Mouse (Mus musculus) intestine, embryonic 14.5 days (tissue): Measurements from ENCODE around the gene Kif23. TPM values are rescaled to one million over a fixed set of nuclear protein-coding genes. Genes with fewer than 3 reads are reported as not detected.
A peak's percentile ranks its signal among the peaks of the same experiment; 100 is the strongest.

Experiments
- ATAC-seq: fragments of 200-750 bp; cut with Nextera tagmentation; replicated peaks from 2 replicates; pipeline ENCODE4 v1.8.0; 2017; ENCODE audit warnings: low read depth, moderate number of reproducible peaks, moderate TSS enrichment, moderate library complexity; ENCODE audit not compliant: low FRiP score, low TSS enrichment
- DNase-seq: peaks from one replicate; pipeline ENCODE4 v3.0.0-alpha.2; 2018; ENCODE audit warnings: low spot score
- H3K27ac ChIP-seq: fragments of 300-500 bp; sonication (generic); 2 replicates; pipeline ENCODE4 v1.5.1; 2014; ENCODE audit warnings: low read depth, mild to moderate bottlenecking, control low read depth
- H3K27me3 ChIP-seq: fragments of 300-500 bp; sonication (generic); replicated peaks from 2 replicates; pipeline ENCODE4 v1.6.1; 2014; ENCODE audit warnings: low read length, control low read depth; ENCODE audit not compliant: control insufficient read depth, insufficient read depth
- H3K36me3 ChIP-seq: fragments of 300-500 bp; sonication (generic); 2 replicates; pipeline ENCODE4 v1.6.1; 2014; ENCODE audit warnings: low read length, control low read depth; ENCODE audit not compliant: control insufficient read depth, insufficient read depth
- H3K4me1 ChIP-seq: fragments of 300-500 bp; sonication (generic); replicated peaks from 2 replicates; pipeline ENCODE4 v1.6.1; 2014; ENCODE audit warnings: low read length, control low read depth, mixed read lengths; ENCODE audit not compliant: control insufficient read depth, insufficient read depth
- H3K4me2 ChIP-seq: fragments of 300-500 bp; sonication (generic); 2 replicates; pipeline ENCODE4 v1.6.1; 2014; ENCODE audit warnings: low read length
- H3K4me3 ChIP-seq: fragments of 300-500 bp; sonication (generic); 2 replicates; pipeline ENCODE4 v1.5.1; 2014; ENCODE audit warnings: low read depth, low read length, control low read depth, mixed read lengths
- H3K9ac ChIP-seq: fragments of 300-500 bp; sonication (generic); 2 replicates; pipeline ENCODE4 v1.6.1; 2014; ENCODE audit warnings: mild to moderate bottlenecking, low read length
- H3K9me3 ChIP-seq: fragments of 300-500 bp; sonication (generic); 2 replicates; pipeline ENCODE4 v1.6.1; 2016; ENCODE audit warnings: low read length, control low read depth; ENCODE audit not compliant: control insufficient read depth
- WGBS: fragments of 180-500 bp; shearing (Covaris S2); extraction: QIAGEN DNeasy Blood & Tissue Kit; methylation state at CpG from one replicate; pipeline ENCODE4 v1.1.7; 2014; 5-methylcytosine and 5-hydroxymethylcytosine counted together
- polyA plus RNA-seq: library from polyadenylated mRNA; unstranded; fragments of >200 nt; fragmentation: Nextera tagmentation; extraction: Ambion mirVana; gene quantifications from 2 replicates; pipeline ENCODE4 v1.2.1, GENCODE M21; 2014

Kif23 gene
- polyA plus RNA-seq, 1 experiment from 2014 or later = 115 TPM

DNA sequence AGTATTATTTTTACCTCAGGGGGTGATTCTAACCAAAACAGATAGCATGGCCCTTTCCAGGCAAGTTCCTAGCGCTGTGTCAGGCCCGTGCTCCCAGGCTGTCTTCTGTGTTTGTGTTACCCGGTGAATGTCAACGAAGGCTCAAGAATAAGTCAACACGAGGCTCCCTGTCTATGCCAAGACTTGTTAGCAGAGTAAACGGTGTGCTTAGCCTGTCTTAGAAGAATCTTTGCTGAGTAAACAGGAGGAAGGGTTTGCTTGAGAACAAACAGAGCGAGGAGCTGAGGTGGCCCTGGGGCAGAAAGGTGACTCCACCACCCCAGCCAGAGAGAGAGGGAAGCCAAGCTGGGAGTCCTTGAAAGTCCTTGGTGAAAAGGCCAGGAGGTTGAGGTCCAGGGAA, 42.4 kb downstream of the Kif23 start:
- Histone ChIP-seq H3K4me1 (peaks cover 9% of the 10 kb centered on the region), H3K9me3 (no peaks in the 10 kb centered on the region), H3K27ac (peak overlapping the region; percentile 34; the same call in 1 of the 2 replicates), H3K4me2 (no peak overlapping the region), H3K36me3 (no peaks in the 10 kb centered on the region), H3K27me3 (peaks cover 7% of the 10 kb centered on the region; the same call in 1 of the 2 replicates), H3K9ac (no peak overlapping the region), H3K4me3 (no peak overlapping the region)
- DNase-seq = no peak
- WGBS = 13% methylated on average over 7 of the region's 7 CpGs
- ATAC-seq = no peak

- Histone ChIP-seq H3K27me3 (peaks cover 7% of the 10 kb centered on the region; the same call in 1 of the 2 replicates), H3K9ac (no peak overlapping the region), H3K4me1 (peaks cover 9% of the 10 kb centered on the region), H3K4me2 (no peak overlapping the region), H3K36me3 (no peaks in the 10 kb centered on the region), H3K27ac (no peak overlapping the region), H3K9me3 (no peaks in the 10 kb centered on the region), H3K4me3 (no peak overlapping the region)
- no peak for ATAC-seq
- no peak for DNase-seq
- WGBS = 59% methylated on average over 9 of the region's 9 CpGs
These were observed 44.1 kb downstream of the Kif23 start for GRCm38 (mm10) chr9:61902445-61902844.

GRCm38 (mm10) chr9:61901574-61901973, 45.0 kb downstream of the Kif23 start:
- no peak overlapping the region for H3K4me2 ChIP-seq
- WGBS = 77% methylated on average over 4 of the region's 4 CpGs
- no peak overlapping the region for H3K27ac ChIP-seq
- no peak overlapping the region for H3K9ac ChIP-seq
- H3K4me1 ChIP-seq = peaks cover 9% of the 10 kb centered on the region
- no peaks in the 10 kb centered on the region for H3K9me3 ChIP-seq
- H3K36me3 ChIP-seq = no peaks in the 10 kb centered on the region
- H3K27me3 ChIP-seq = peaks cover 7% of the 10 kb centered on the region; the same call in 1 of the 2 replicates
- H3K4me3 ChIP-seq = no peak overlapping the region
- DNase-seq = no peak
- ATAC-seq = no peak

GRCm38 (mm10) chr9:61899804-61900203, 46.8 kb downstream of the Kif23 start:
- ATAC-seq (no peak; the same call in 1 of the 2 replicates), DNase-seq (peak; percentile 94)
- Histone ChIP-seq H3K27me3 (peaks cover 7% of the 10 kb centered on the region; the same call in 1 of the 2 replicates), H3K4me2 (peak overlapping the region; percentile 30; the same call in 1 of the 2 replicates), H3K9ac (no peak overlapping the region), H3K36me3 (no peaks in the 10 kb centered on the region), H3K27ac (no peak overlapping the region), H3K4me1 (peaks cover 7% of the 10 kb centered on the region), H3K9me3 (no peaks in the 10 kb centered on the region), H3K4me3 (no peak overlapping the region)
- 7% methylated on average over 16 of the region's 16 CpGs for WGBS

DNA sequence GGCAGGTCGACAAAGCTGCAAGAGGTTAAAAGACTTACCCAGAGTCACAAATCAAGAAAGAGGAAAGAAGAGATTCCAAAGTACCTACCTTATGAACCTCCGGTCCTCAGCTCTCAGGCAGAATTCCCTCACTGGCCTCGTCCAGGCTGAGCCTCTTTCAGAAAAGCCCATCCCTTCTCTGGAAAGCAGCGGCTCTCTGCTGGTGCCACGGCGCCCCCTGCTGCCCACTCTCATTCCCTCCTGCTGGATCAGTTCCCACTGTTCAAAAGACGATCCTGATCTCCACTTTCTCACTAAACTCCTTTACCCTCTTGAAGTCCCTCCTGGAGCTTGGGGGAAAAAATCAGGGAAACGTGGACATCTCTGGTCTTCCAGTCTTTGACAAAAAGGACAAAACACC, 48.2 kb downstream of the Kif23 start:
- Histone ChIP-seq H3K4me3 (no peak overlapping the region), H3K4me2 (no peak overlapping the region), H3K27ac (no peak overlapping the region), H3K4me1 (no peaks in the 10 kb centered on the region; the same call in 1 of the 2 replicates), H3K9me3 (no peaks in the 10 kb centered on the region), H3K36me3 (no peaks in the 10 kb centered on the region), H3K27me3 (peaks cover 7% of the 10 kb centered on the region; the same call in 1 of the 2 replicates), H3K9ac (no peak overlapping the region)
- 0 out of 2 replicates have a peak, but pooled peaks have one; percentile 24 for ATAC-seq
- DNase-seq = peak; percentile 96
- 3% methylated on average over 8 of the region's 8 CpGs for WGBS

DNA sequence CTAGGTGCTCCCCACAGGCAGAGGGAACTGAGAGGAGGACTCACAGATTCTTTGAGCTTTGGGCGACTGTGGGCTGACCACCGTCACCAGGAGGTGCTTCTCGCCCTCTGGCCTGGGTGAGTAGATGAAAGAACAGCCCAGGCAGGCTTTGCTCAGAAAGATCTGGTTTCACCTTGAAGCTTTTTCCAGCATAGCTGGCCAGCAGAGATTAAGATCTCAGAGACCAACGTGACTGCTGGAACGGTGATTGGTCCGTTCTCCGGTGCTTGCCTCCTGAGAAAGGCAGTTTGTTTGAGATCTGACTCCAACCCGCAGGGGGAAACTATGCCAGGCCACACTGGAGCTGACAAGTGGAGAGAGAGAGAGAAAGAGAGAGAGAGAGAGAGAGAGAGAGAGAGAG, 51.6 kb downstream of the Kif23 start:
- DNase-seq (no peak), ATAC-seq (no peak)
- no peak overlapping the region for H3K4me3 ChIP-seq
- no peaks in the 10 kb centered on the region; the same call in 1 of the 2 replicates for H3K4me1 ChIP-seq
- no peak overlapping the region for H3K27ac ChIP-seq
- H3K9ac ChIP-seq = no peak overlapping the region
- H3K27me3 ChIP-seq = no peaks in the 10 kb centered on the region; the same call in 1 of the 2 replicates
- H3K4me2 ChIP-seq = no peak overlapping the region
- H3K9me3 ChIP-seq = no peaks in the 10 kb centered on the region
- WGBS = 40% methylated on average over 8 of the region's 8 CpGs
- no peaks in the 10 kb centered on the region for H3K36me3 ChIP-seq

DNA sequence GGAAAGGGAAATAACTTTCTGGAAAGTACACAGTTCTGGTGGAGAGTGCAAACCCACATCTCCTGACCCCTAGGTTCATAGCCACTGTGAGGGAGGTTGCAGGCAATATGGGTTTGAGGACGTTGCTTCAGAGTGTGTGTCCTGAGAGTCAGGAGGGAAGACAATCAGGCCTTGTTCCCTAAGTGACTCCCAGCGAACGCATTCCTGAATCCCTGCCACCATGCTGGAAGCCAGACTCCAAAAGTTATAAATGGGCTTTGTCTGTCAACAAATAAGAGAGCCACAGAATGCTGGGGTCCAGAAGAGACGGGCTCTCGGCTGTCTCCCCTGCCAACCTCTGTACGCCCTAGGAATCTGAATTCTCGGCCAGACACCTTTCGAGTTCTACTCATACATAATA, 56.7 kb downstream of the Kif23 start:
- Histone ChIP-seq H3K4me1 (no peaks in the 10 kb centered on the region; the same call in 1 of the 2 replicates), H3K27me3 (no peaks in the 10 kb centered on the region), H3K9me3 (no peaks in the 10 kb centered on the region), H3K9ac (no peak overlapping the region), H3K36me3 (no peaks in the 10 kb centered on the region), H3K4me3 (no peak overlapping the region), H3K4me2 (no peak overlapping the region), H3K27ac (no peak overlapping the region)
- 64% methylated on average over 8 of the region's 8 CpGs for WGBS
- DNase-seq (no peak), ATAC-seq (no peak)

GRCm38 (mm10) chr9:61887661-61888379, 58.8 kb downstream of the Kif23 start:
- H3K27me3 ChIP-seq = no peaks in the 10 kb centered on the region
- WGBS = 51% methylated on average over 11 of the region's 11 CpGs
- no peak overlapping the region for H3K9ac ChIP-seq
- no peak overlapping the region for H3K4me3 ChIP-seq
- H3K4me1 ChIP-seq = no peaks in the 10 kb centered on the region; the same call in 1 of the 2 replicates
- ATAC-seq = no peak
- H3K27ac ChIP-seq = no peak overlapping the region
- no peak overlapping the region for H3K4me2 ChIP-seq
- H3K9me3 ChIP-seq = no peaks in the 10 kb centered on the region
- H3K36me3 ChIP-seq = no peaks in the 10 kb centered on the region
- no peak for DNase-seq

DNA sequence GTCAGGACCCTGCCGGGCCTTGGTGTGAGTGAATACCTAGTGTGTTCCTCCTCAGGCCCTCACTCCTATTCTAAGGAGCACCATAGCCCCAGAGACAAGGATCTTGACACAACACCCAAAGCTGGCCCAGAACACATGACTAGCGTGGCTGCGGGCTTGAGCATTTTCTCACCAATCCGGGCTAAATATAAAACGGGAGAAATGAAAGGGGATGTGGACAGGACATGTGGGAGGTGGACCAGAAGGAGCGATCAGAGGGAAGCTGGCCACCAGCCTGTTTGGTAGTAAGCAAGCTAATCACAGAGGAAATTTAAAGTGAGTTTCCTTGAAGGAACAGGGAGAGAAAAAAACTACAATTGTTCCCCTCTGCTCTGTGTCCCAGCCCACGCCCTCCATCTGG, 60.6 kb downstream of the Kif23 start:
- Histone ChIP-seq H3K4me3 (no peak overlapping the region), H3K4me1 (no peaks in the 10 kb centered on the region; the same call in 1 of the 2 replicates), H3K27ac (no peak overlapping the region), H3K9me3 (no peaks in the 10 kb centered on the region), H3K27me3 (no peaks in the 10 kb centered on the region), H3K9ac (no peak overlapping the region), H3K36me3 (no peaks in the 10 kb centered on the region), H3K4me2 (no peak overlapping the region)
- 85% methylated on average over 7 of the region's 7 CpGs for WGBS
- no peak for ATAC-seq
- DNase-seq = no peak
